Mouse (Mus musculus): ENCODE data around the gene Igf2bp1.

DNA sequence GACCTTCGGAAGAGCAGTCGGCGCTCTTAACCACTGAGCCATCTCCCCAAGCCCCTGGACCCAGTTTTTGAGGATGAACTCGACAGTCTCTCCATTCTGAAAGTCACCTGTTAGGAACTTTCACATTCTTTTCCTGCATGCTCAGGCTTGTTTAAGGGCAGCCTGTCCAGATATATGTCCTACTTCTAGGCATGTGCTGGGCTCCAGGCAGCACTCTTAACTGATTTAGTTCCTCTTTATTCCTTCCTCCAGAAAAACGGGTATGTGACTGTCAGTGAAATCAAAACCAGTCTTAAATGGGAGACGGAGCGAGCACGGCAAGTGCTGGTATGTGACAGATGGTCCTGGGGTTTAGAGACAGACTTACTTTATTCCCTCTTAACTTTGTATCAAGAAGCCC lies 40.3 kb upstream of the Igf2bp1 start:
- TF ChIP-seq POLR2A (IDR thresholded peaks at IDR 0.05; ENCODE audit: borderline replicate concordance, extremely low read depth, insufficient read depth, insufficient read length, poor library complexity, severe bottlenecking), result no peak
- no peak for TF ChIP-seq CTCF (IDR thresholded peaks at IDR 0.05; ENCODE audit: borderline replicate concordance, extremely low read depth, insufficient read depth, insufficient read length)

All from brain, embryonic 14.5 days (tissue).